Mouse (Mus musculus) E14TG2a.4 (cell line): ENCODE results near the gene Tst.

Source experiments
- CTCF ChIP-seq: conservative IDR thresholded peaks from 2 replicates; pipeline ENCODE4 v1.5.1; 2014; ENCODE audit warnings: low read length
- NANOG ChIP-seq: IDR thresholded peaks from 2 replicates; pipeline ENCODE4 v1.6.1; 2014; ENCODE audit warnings: borderline replicate concordance, low read length, mixed read lengths
- POU5F1 ChIP-seq: IDR thresholded peaks from 2 replicates; pipeline ENCODE4 v1.6.1; 2014; ENCODE audit warnings: low read length, borderline replicate concordance

DNA sequence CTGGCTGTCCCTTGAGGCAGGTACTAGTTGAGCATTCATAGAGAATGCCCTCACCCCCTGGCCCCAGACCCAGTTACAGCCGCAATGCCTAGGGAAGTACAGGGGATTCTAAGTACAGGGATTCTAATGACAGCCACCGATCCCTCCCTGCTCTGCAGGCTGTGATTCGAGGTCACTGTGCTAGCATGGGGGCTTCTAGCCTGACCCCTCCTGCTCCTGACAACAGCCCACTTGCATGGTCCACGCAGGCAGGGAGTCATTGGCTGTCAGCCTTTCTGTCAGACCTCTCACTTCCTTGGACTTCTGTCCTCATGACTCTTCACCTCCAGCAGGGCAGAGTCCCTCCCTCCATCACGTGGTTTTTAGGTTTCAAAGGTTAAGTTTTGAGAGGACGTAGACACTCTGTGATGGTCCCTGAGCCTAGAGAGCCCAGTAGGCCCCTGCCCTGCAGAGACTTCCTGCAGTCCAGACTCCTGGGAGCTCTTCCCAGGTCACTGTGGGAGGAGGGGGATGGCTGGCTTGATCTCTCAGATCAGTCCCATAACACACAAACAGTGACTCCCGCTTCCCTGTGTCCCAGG lies 25.9 kb upstream of the Tst start:
- TF ChIP-seq CTCF (no peak), POU5F1 (no peak), NANOG (no peak)
